Mouse (Mus musculus) heart, adult 11 months (tissue): ENCODE data around the gene Pycr2.

ENCODE experiments used
- DNase-seq: peaks from one replicate; pipeline ENCODE4 v3.0.0; 2022

The Pycr2 gene

DNA sequence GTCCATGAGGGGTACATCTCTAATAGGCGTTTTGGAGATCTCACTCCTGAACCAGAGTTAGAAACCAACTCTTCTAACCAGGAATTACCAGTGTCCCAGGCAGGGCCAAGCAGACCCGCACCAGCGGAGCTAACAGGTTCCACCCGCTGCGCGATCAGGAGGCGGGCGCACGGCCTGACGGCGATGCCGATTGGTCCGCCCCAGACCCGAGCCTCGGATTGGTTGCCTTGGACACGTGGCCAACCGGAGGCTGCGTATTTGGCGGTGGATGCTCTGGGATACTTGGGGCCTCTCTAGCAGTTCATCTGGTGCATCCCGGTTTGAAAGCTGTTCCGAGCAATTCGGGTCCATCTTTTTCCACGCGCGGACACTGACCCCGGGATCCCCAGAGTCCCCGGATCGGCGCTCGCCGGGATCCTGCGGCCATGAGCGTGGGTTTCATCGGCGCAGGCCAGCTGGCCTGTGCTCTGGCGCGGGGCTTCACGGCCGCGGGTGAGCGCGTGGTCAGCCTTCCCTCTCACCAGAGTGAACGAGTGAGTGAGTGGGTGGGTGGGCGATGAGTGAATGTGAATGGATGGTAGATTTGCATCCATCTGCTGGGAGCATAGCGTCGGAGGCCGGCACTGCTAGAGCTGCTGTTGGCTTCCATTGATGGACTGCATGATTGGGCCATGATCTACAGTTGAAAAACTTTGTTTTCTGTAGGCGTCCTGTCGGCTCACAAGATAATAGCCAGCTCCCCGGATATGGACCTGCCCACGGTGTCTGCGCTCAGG is at the start of gene Pycr2:
Pycr2 (plus strand) TSS at position 255 of the 776 bp plus-strand sequence.
- DNase-seq: peak; percentile 100

DNA sequence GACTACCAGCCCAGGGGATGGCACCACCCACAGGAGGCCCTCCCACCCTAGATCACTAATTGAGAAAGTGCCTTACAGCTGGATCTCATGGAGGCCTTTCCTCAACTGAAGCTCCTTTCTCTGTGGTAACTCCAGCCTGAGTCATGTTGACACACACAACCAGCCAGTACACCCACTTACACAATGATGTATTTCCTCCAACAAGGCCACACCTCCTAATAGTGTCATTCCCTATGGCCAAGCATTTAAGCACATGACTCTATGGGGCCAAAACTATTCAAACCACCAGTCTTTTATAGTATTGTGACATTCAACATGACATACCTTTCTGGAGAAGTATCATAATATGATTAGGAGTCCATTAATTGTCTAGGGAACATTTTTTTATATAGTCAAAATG is 45.3 kb upstream of the Pycr2 start:
- no peak for DNase-seq

- no peak for DNase-seq
Observed at GRCm38 (mm10) chr1:180860030-180860429, 44.1 kb upstream of the Pycr2 start.

GRCm38 (mm10) chr1:180863606-180864005 is 40.5 kb upstream of the Pycr2 start:
- DNase-seq: no peak

DNA sequence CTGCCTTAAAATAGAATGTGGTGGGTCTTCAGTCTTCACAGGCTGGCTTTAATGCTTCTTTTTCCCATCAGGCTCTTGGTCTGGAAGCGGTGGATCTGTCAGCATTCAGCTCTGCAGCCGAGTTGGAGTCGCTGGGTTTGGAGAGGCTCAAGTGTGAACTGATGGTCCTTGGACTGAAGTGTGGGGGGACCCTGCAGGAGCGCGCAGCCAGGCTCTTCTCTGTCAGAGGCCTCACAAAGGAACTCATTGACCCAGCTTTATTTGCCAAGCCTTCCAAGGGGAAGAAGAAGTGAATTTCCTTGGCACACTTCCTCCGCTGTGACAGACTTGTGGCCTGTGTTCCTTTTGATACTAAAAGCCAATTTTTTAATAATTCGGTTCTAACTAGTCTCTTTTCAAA is 38.1 kb upstream of the Pycr2 start:
- DNase-seq: no peak

DNA sequence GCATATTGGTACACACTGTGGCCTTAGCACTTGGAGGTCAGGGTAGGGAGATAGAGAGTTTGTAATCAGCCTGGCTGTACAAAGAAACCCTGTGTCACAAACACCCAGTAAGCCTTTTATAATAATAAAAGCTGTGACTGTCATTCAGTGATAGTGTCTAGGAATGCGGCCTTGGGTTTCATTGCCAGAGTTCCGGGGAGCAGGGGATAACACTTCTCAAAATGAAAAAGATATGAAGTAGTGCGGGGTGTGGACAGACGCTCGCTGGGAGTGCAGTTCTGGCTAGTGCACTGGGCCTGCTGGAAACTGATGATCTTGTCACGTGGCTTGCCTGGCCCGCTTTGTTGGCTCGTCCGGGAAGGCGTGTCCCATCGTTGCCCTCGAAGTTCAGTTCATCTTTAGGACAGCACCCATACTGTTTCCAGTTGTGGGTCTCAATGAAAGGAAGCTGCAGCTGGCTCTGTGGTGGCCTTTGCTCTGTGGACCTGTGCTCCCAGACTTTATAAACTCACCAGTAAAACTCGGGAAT is 33.9 kb upstream of the Pycr2 start:
- DNase-seq: peak; percentile 93

DNA sequence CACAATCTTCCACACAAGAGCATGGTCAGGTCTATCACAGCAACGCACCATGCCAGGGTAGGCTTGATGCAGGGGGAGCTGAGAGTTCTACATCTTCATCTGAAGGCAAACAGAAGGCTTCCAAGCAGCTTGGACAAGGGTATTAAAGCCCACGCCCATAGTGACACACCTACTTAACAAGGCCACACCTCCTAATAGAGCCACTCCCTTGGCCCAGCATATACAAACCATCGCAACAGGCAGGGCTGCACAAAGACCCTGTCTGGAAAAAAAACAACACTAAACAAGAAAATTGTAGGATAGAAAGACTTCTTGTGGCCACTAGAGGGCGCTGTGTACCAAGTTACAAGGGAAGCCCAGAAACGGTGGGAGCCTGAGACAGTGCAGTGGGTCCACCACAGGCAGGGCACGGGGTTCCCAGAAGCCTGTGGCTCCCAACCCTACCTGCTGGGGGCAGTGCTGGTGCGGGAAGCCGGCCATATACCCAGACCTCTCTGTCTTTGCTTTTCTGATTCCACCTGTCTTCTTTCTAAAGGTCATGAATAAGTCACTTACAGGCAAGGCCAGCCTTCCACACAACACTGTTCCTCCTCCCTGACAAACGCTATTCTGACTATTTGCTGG is 30.1 kb upstream of the Pycr2 start:
- DNase-seq: no peak

- no peak for DNase-seq
Observed at GRCm38 (mm10) chr1:180874615-180875014, 29.5 kb upstream of the Pycr2 start.

- no peak for DNase-seq
Observed at GRCm38 (mm10) chr1:180875126-180875525, 29.0 kb upstream of the Pycr2 start.

DNA sequence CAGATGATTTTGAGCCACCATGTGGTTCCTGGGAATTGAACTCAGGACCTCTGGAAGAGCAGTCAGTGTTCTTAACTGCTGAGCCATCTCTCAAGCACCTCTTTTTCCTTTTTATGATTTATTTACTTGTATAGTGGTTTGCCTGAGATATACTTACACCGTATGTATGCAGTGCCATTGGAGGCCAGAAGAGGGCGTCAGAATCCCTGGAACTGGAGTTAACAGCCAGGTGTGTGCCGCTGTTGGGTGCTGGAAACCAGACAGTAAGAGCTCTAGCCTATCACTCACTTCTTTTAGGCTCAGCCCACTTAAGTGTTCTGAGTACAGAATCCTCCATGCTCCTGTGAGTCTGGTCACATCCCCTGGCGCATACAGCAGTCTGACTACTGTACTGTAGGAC is 26.6 kb upstream of the Pycr2 start:
- no peak for DNase-seq

DNA sequence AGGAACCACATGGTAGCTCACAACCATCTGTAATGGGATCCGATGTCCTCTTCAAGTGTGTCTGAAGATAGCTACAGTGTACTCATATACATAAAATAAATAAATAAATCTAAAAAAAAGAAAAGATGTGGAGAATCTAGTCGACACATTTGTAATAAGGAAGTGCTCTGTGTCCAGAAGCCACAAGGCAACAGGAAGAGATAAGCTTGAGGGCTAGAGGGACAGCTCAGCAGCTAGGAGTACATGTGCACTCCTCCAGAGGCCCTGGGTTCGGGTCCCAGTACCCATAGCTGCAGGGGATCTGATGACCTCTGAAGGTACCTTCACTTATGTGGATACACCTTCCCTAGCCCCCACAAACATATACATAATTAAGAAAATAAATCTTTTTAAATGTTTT is 22.3 kb upstream of the Pycr2 start:
- no peak for DNase-seq

DNA sequence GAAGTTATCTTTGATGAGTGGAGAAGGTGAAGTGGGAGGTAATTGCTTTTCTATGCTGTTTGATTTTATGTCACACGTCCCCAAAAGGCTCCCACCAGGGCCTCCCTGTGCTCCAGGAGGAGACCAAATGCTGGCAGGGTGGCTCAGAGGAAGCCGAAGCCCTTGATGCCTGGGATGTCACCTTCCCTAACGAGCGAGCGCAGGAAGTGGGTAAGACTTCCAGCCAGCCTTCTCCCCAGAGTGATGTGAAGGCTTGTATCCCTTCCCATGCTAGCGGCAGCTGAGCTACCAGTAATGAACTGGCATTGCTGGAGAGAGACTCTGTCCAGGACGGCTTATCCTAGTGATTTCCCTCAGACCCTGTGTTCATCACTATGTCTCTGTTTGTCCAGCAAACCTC is 20.4 kb upstream of the Pycr2 start:
- DNase-seq: no peak

GRCm38 (mm10) chr1:180884484-180884883 is 19.6 kb upstream of the Pycr2 start:
- no peak for DNase-seq

GRCm38 (mm10) chr1:180888556-180889042 is 15.5 kb upstream of the Pycr2 start:
- peak; percentile 99 for DNase-seq

GRCm38 (mm10) chr1:180889172-180889571 is 14.9 kb upstream of the Pycr2 start:
- DNase-seq: no peak

DNA sequence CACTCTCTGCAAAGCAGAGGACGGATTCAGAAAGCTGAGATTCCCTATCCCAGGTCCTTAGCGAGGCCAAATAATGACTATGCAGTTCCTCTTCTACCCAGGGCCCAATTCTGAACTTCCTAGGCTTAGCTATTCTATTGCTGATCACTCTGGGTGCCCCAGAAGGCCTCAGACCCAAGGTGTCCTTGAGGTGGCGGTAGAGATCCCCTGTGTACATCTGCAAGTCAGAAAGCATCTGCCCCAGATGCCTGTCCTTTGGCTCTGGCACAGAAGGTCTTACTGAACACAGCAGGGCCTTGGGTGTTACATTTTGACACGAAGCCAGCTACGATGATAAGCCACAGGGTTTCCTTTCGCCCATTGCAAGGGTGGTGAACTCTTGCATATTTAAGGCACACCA is 14.3 kb upstream of the Pycr2 start:
- DNase-seq: peak; percentile 86

DNA sequence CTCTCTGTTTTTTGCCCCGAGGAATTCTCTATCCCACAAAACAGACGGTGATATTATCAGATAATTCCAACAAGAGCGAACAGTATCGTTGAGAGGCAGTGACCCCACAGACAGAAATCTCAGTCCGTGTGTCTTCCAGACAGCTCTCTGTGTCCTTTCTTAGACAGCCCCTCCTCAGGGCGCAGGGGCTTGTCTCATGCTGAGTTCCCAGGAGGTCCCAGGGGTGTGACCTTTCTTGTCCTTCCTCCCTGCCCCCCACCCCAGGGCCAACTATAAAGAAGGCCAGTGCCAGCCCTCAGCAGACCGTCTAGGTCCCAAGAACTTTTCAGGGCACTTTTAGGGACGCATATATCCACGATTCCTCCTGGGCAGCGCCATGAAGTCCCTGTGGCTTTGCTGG is 11.3 kb upstream of the Pycr2 start, which contains the start of gene Lefty2:
Lefty2 (plus strand) TSS at position 301 of the 400 bp plus-strand sequence.
- no peak for DNase-seq

- peak; percentile 91 for DNase-seq
Observed at GRCm38 (mm10) chr1:180894088-180894987, 9.8 kb upstream of the Pycr2 start.

DNA sequence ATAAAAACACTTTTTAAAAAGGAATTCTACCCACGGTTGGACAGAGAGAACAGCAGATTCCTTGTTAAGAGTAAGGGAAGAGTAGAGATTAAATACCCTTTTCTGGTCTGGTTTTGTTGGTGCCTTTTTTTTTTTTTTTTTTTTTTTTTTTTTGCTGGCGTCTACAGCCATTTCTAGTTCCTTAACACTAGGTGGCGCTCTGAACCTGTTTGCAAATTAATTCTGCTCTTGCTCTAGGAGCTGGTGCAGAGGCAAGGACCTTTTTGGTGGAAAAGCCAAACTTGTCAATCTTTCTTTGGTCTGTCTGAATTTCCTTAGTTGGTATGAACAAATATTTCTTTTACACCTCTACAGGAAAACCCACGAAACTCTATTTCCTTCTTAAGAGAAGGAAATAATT is 3.0 kb upstream of the Pycr2 start:
- no peak for DNase-seq

DNA sequence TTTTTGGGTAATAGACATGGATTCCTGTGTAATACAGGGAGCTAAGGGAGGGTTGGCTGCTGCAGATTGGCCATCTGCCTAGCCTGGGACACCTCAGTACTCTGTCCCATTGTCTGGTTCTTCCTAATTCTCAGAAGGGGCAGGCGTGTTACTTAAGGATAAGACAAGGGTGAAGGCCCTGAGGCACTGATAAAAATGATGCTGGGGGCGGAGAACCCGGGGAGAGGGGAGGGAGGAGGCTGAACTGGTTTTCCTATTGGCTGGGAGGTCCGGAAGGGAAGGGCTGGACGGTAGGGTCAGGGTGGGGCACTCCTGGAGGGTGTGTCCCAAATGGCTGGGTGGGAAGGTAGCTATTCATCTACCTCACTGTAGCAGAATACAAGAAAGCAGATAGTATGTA is 1.2 kb upstream of the Pycr2 start:
- peak; percentile 94 for DNase-seq

GRCm38 (mm10) chr1:180903666-180904038 is 441 bp upstream of the Pycr2 start:
- DNase-seq: no peak

DNA sequence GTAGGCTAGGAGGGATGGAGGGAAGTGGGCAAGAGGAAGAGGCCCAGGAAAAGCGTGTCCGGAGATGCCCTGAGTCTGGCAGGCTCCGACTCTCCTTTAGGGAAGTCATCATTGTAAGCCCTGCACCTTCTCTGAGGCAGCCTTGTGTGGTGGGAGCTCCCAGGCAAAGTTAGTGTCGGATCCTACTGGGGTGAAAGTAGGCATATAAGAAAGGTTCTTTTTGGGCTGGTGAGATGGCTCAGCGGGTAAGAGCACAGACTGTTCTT is 655 bp downstream of the Pycr2 start:
- no peak for DNase-seq

- no peak for DNase-seq
Observed at GRCm38 (mm10) chr1:180905307-180905706, 1.2 kb downstream of the Pycr2 start.
